Mouse (Mus musculus): Measurements from ENCODE around the gene Bloc1s3. TPM values are rescaled to one million over a fixed set of nuclear protein-coding genes. Genes with fewer than 3 reads are reported as not detected.

The Bloc1s3 gene
- polyA plus RNA-seq (2015; fragmentation: Nextera tagmentation; extraction: Ambion mirVana): 2.3 and 2.6 TPM in 2 replicates

DNA sequence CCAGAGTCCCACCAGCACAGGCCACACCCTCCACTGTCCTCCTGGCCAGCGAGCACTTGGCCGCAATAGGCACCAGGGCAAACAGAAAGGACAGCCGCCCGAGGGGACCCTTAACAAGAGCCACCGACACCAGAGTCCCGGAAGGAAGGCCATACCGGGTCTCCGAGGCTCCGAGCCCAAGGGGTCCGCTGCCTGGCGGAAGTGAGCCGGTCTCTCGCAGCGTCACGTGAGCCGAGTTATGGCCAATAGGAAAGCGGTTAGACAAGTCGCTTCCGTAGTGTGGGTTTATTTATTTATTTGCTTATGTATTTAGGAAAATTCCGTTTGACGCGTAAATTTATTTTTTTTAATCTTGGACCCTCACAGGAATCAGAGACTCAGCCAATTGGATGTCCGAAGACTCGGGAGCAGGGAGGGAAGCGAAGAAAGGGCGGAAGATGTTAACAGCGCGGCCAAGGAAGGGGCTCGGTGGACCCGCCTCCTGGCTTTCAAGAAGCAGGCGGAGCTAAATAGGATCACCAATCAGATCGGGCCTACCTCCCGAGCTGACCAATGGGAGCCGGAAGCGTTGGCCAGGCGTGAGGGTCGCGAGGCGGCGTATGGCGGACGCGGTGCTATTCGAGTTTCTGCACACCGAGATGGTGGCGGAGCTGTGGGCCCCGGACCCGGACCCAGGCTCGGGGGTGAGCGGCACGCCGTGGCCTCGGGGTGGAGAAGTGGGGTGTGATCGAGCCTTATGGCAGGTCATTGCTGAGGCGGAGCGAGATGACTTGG is at the start of gene Bloc1s3, which contains the start of gene Trappc6a:
Gene Bloc1s3, minus strand, starts transcription at position 218 of the 774 bp plus-strand sequence.
Gene Trappc6a, plus strand, starts transcription at position 246 of the 774 bp plus-strand sequence.
- under 1% methylated on average over 56 of the region's 56 CpGs for WGBS

GRCm38 (mm10) chr7:19557086-19557485 is 48.9 kb upstream of the Bloc1s3 start:
- no peaks in the 10 kb centered on the region for H3K27me3 ChIP-seq
- H3K27ac ChIP-seq: no peak overlapping the region
- H3K4me3 ChIP-seq (replicated peaks): no peak overlapping the region
- 91% methylated on average over 2 of the region's 2 CpGs for WGBS
- no peak overlapping the region for H3K4me2 ChIP-seq
- ATAC-seq (replicated peaks; ENCODE audit: low FRiP score): no peak
- H3K4me1 ChIP-seq: peaks cover 39% of the 10 kb centered on the region
- no peak overlapping the region for H3K9ac ChIP-seq
- peaks cover 44% of the 10 kb centered on the region for H3K36me3 ChIP-seq
- no peaks in the 10 kb centered on the region for H3K9me3 ChIP-seq (replicated peaks)

More for the DNA sequence above, at the start of gene Bloc1s3, which contains the start of gene Trappc6a:
- ATAC-seq (replicated peaks; ENCODE audit: low FRiP score): peak; percentile 95
- peak within 1 kb of the TSS; percentile 98 for H3K4me2 ChIP-seq
- H3K36me3 ChIP-seq: 0 out of 2 replicates have a peak, but pooled peaks cover 4% of the 10 kb centered on the region
- no peaks in the 10 kb centered on the region for H3K9me3 ChIP-seq (replicated peaks)
- H3K9ac ChIP-seq: peak within 1 kb of the TSS; percentile 63
- H3K27me3 ChIP-seq: no peaks in the 10 kb centered on the region
- peak within 1 kb of the TSS; percentile 67 for H3K4me3 ChIP-seq (replicated peaks)
- H3K27ac ChIP-seq: peak within 1 kb of the TSS; percentile 89
- peaks cover 25% of the 10 kb centered on the region for H3K4me1 ChIP-seq

DNA sequence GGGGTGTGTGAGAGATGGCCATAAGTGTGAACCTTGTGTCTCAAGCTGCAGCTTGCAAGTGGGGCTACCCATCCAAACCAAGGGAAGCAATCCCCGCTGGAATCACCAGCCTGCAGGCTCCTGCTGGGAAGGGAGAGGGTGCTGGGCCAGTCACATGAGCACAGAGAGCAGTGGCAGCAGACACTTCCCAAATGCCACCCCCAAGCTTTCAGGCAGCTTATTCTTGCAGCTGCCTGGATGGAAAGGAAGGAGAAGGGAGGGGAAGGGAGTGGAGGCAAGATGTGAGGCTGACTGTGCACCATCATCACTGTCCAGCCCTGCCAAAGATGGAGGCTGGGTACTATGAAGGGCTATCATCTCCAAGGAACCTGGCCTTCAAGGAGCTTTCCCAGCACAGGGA is 46.0 kb upstream of the Bloc1s3 start:
- H3K4me3 ChIP-seq (replicated peaks): no peak overlapping the region
- H3K9me3 ChIP-seq (replicated peaks): no peaks in the 10 kb centered on the region
- H3K9ac ChIP-seq: no peak overlapping the region
- no peaks in the 10 kb centered on the region for H3K27me3 ChIP-seq
- no peak overlapping the region for H3K4me2 ChIP-seq
- 79% methylated on average over 1 of the region's 1 CpGs for WGBS
- ATAC-seq (replicated peaks; ENCODE audit: low FRiP score): no peak
- H3K27ac ChIP-seq: no peak overlapping the region
- H3K4me1 ChIP-seq: peaks cover 23% of the 10 kb centered on the region
- H3K36me3 ChIP-seq: peaks cover 49% of the 10 kb centered on the region

DNA sequence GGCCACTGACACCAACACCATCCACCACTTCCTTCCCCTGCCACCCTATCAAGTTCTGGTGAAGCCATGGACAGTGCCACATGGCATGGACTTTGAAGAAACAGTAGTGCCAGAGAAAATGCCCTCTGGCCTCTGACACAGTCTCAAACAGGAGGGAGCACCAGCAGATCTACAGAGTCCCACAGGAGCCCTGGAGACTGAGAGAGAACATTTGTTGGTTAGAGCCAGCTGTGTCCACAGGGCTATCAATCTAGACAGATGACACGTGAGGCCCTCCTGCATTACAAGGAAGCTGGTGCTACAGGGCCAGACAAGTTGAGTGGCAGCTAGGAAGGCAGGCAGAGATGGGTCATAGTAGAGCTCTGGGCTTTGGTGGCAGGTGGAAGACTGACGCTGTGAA is 44.3 kb upstream of the Bloc1s3 start:
- 47% methylated on average over 2 of the region's 2 CpGs for WGBS
- Histone ChIP-seq H3K27me3 (no peaks in the 10 kb centered on the region), H3K4me1 (peaks cover 10% of the 10 kb centered on the region; the same call in 1 of the 2 replicates), H3K36me3 (peaks cover 40% of the 10 kb centered on the region), H3K4me2 (no peak overlapping the region), H3K27ac (no peak overlapping the region), H3K4me3 (replicated peaks) (no peak overlapping the region), H3K9me3 (replicated peaks) (no peaks in the 10 kb centered on the region), H3K9ac (no peak overlapping the region)
- ATAC-seq (replicated peaks; ENCODE audit: low FRiP score): no peak

DNA sequence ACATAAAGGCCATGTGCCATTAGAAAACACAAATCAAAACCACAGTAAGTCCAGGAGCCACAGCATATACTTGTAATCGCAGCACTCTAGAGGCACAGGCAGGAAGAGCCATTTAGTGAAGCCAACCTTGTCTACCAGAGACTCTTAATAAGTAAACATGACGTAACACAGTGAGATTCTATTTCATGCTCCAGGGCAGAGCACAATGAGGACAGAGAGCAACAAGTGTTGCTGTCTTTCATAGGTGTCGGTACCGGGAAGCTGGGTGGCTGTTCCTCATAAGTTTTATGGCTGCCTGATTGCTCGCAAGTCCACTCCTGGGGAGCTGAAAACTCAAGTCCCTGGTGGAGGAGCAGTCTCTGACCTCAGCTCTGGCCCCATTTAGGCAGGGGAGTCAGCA is 43.5 kb upstream of the Bloc1s3 start:
- WGBS: 62% methylated on average over 5 of the region's 5 CpGs
- Histone ChIP-seq H3K4me3 (replicated peaks) (no peak overlapping the region), H3K27ac (no peak overlapping the region), H3K4me1 (peaks cover 11% of the 10 kb centered on the region), H3K36me3 (peaks cover 39% of the 10 kb centered on the region), H3K9me3 (replicated peaks) (no peaks in the 10 kb centered on the region), H3K27me3 (no peaks in the 10 kb centered on the region), H3K4me2 (no peak overlapping the region), H3K9ac (no peak overlapping the region)
- ATAC-seq (replicated peaks; ENCODE audit: low FRiP score): no peak

- 86% methylated on average over 10 of the region's 10 CpGs for WGBS
- no peak for ATAC-seq (replicated peaks; ENCODE audit: low FRiP score)
- no peak overlapping the region for H3K27ac ChIP-seq
These were observed 41.2 kb upstream of the Bloc1s3 start for GRCm38 (mm10) chr7:19549394-19549793.

GRCm38 (mm10) chr7:19547344-19547969 is 39.3 kb upstream of the Bloc1s3 start:
- Histone ChIP-seq H3K4me1 (peaks cover 36% of the 10 kb centered on the region), H3K27me3 (no peaks in the 10 kb centered on the region), H3K9ac (no peak overlapping the region), H3K4me2 (no peak overlapping the region), H3K36me3 (peaks cover 8% of the 10 kb centered on the region; the same call in 1 of the 2 replicates), H3K9me3 (replicated peaks) (no peaks in the 10 kb centered on the region), H3K4me3 (replicated peaks) (no peak overlapping the region), H3K27ac (no peak overlapping the region)
- WGBS: 84% methylated on average over 2 of the region's 2 CpGs
- no peak for ATAC-seq (replicated peaks; ENCODE audit: low FRiP score)

More at GRCm38 (mm10) chr7:19549394-19549793, 41.2 kb upstream of the Bloc1s3 start:
- peaks cover 26% of the 10 kb centered on the region for H3K36me3 ChIP-seq
- no peaks in the 10 kb centered on the region for H3K27me3 ChIP-seq
- H3K4me1 ChIP-seq: peaks cover 29% of the 10 kb centered on the region
- no peaks in the 10 kb centered on the region for H3K9me3 ChIP-seq (replicated peaks)
- no peak overlapping the region for H3K9ac ChIP-seq
- H3K4me3 ChIP-seq (replicated peaks): no peak overlapping the region
- H3K4me2 ChIP-seq: no peak overlapping the region

DNA sequence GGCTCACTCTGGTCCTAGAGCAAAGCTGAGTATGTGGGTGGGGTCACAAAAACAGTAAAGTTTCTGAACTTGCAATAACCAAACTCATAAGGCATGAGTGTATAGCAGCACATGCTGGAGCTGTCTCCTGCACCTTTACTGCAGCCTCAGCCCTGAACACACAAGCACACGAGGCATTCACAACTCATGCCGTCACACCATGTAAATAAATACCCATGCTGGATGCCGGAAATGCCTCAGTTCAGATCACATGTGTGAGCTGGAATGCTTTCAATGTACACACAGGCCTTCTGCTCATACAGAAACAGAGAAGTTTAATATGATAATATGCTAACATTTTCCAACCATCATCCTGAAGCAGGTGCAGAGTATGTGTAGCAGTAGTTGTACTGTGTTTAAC is 37.8 kb upstream of the Bloc1s3 start:
- Histone ChIP-seq H3K36me3 (no peaks in the 10 kb centered on the region), H3K4me1 (peaks cover 44% of the 10 kb centered on the region), H3K4me2 (no peak overlapping the region), H3K27ac (no peak overlapping the region), H3K4me3 (replicated peaks) (no peak overlapping the region), H3K27me3 (no peaks in the 10 kb centered on the region), H3K9me3 (replicated peaks) (no peaks in the 10 kb centered on the region), H3K9ac (no peak overlapping the region)
- no peak for ATAC-seq (replicated peaks; ENCODE audit: low FRiP score)
- 42% methylated on average over 3 of the region's 3 CpGs for WGBS

DNA sequence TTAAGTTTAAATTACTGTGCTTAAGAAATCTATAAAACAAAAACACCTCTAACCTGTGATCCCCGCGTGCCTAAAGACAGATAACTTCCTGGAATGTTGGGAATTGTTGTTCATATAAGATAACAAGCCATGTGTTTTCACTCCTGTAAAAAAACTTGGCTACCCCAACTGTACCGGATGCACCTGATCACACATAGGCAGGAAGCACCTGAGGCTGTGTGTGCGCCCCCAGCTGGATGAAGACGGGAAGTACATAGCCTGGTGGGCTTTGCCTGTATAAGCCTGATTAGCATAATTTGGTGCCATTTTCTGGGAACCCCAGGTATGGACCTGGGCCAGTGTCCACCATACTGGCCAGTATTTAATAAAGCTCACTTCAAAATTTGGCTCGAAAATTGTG is 35.4 kb upstream of the Bloc1s3 start:
- WGBS: 53% methylated on average over 6 of the region's 6 CpGs

GRCm38 (mm10) chr7:19542155-19542691 is 34.1 kb upstream of the Bloc1s3 start:
- no peaks in the 10 kb centered on the region for H3K27me3 ChIP-seq
- H3K9me3 ChIP-seq (replicated peaks): no peaks in the 10 kb centered on the region
- H3K36me3 ChIP-seq: no peaks in the 10 kb centered on the region
- H3K4me2 ChIP-seq: no peak overlapping the region
- peaks cover 49% of the 10 kb centered on the region for H3K4me1 ChIP-seq
- H3K27ac ChIP-seq: peak overlapping the region; percentile 37; the same call in 1 of the 2 replicates
- WGBS: 58% methylated on average over 8 of the region's 8 CpGs
- H3K4me3 ChIP-seq (replicated peaks): no peak overlapping the region
- 0 out of 2 replicates have a peak, but pooled peaks have one; percentile 27 for ATAC-seq (replicated peaks; ENCODE audit: low FRiP score)
- H3K9ac ChIP-seq: no peak overlapping the region

More for the DNA sequence above, 35.4 kb upstream of the Bloc1s3 start:
- no peak overlapping the region for H3K9ac ChIP-seq
- no peaks in the 10 kb centered on the region for H3K27me3 ChIP-seq
- H3K4me2 ChIP-seq: no peak overlapping the region
- H3K36me3 ChIP-seq: no peaks in the 10 kb centered on the region
- no peak for ATAC-seq (replicated peaks; ENCODE audit: low FRiP score)
- H3K4me1 ChIP-seq: peaks cover 49% of the 10 kb centered on the region
- H3K9me3 ChIP-seq (replicated peaks): no peaks in the 10 kb centered on the region
- H3K4me3 ChIP-seq (replicated peaks): no peak overlapping the region
- H3K27ac ChIP-seq: no peak overlapping the region

- Histone ChIP-seq H3K4me1 (peaks cover 48% of the 10 kb centered on the region), H3K27ac (peak overlapping the region; percentile 37; the same call in 1 of the 2 replicates), H3K9ac (no peak overlapping the region), H3K4me3 (replicated peaks) (no peak overlapping the region), H3K9me3 (replicated peaks) (no peaks in the 10 kb centered on the region), H3K36me3 (no peaks in the 10 kb centered on the region), H3K27me3 (no peaks in the 10 kb centered on the region), H3K4me2 (no peak overlapping the region)
- 0 out of 2 replicates have a peak, but pooled peaks have one; percentile 1 for ATAC-seq (replicated peaks; ENCODE audit: low FRiP score)
- 76% methylated on average over 7 of the region's 7 CpGs for WGBS
These were observed 33.6 kb upstream of the Bloc1s3 start for GRCm38 (mm10) chr7:19541681-19542154.

Measured in kidney, embryonic 15.5 days (tissue).